Mouse (Mus musculus): ENCODE data around the gene Tmem214. TPM values are rescaled to one million over a fixed set of nuclear protein-coding genes. Genes with fewer than 3 reads are reported as not detected.

Gene Tmem214
- total RNA-seq (2014; fragmentation: Nextera tagmentation) (24.2 and 42.1 TPM in 2 replicates), total RNA-seq (2017) (14.1 and 18.1 TPM in 2 replicates)

GRCm38 (mm10) chr5:30867712-30868111 is at the start of gene Tmem214:
Gene Tmem214, plus strand, starts transcription at chr5:30868012.
- ATAC-seq (replicated peaks; ENCODE audit: low FRiP score, low TSS enrichment, poor library complexity, severe bottlenecking) = no peak

- no peak for ATAC-seq (replicated peaks; ENCODE audit: low FRiP score, low TSS enrichment, poor library complexity, severe bottlenecking)
Observed at GRCm38 (mm10) chr5:30818758-30819309, 49.0 kb upstream of the Tmem214 start.

GRCm38 (mm10) chr5:30822689-30823088 is 45.1 kb upstream of the Tmem214 start:
- ATAC-seq (replicated peaks; ENCODE audit: low FRiP score, low TSS enrichment, poor library complexity, severe bottlenecking) = no peak

- ATAC-seq (replicated peaks; ENCODE audit: low FRiP score, low TSS enrichment, poor library complexity, severe bottlenecking) = no peak
Observed at GRCm38 (mm10) chr5:30823091-30823490, 44.7 kb upstream of the Tmem214 start.

- no peak for ATAC-seq (replicated peaks; ENCODE audit: low FRiP score, low TSS enrichment, poor library complexity, severe bottlenecking)
Observed at GRCm38 (mm10) chr5:30824124-30824988, 43.5 kb upstream of the Tmem214 start.

- 0 out of 2 replicates have a peak, but pooled peaks have one; percentile 34 for ATAC-seq (replicated peaks; ENCODE audit: low FRiP score, low TSS enrichment, poor library complexity, severe bottlenecking)
Observed at GRCm38 (mm10) chr5:30825166-30825565, 42.6 kb upstream of the Tmem214 start.

GRCm38 (mm10) chr5:30825821-30826220 is 42.0 kb upstream of the Tmem214 start:
- ATAC-seq (replicated peaks; ENCODE audit: low FRiP score, low TSS enrichment, poor library complexity, severe bottlenecking) = no peak

GRCm38 (mm10) chr5:30833416-30833815 is 34.4 kb upstream of the Tmem214 start:
- ATAC-seq (replicated peaks; ENCODE audit: low FRiP score, low TSS enrichment, poor library complexity, severe bottlenecking) = no peak

GRCm38 (mm10) chr5:30839731-30840130 is 28.1 kb upstream of the Tmem214 start:
- no peak for ATAC-seq (replicated peaks; ENCODE audit: low FRiP score, low TSS enrichment, poor library complexity, severe bottlenecking)

- ATAC-seq (replicated peaks; ENCODE audit: low FRiP score, low TSS enrichment, poor library complexity, severe bottlenecking) = no peak
Observed at GRCm38 (mm10) chr5:30841896-30842295, 25.9 kb upstream of the Tmem214 start.

- ATAC-seq (replicated peaks; ENCODE audit: low FRiP score, low TSS enrichment, poor library complexity, severe bottlenecking) = no peak
Observed at GRCm38 (mm10) chr5:30849891-30850555, 17.8 kb upstream of the Tmem214 start.

- ATAC-seq (replicated peaks; ENCODE audit: low FRiP score, low TSS enrichment, poor library complexity, severe bottlenecking) = no peak
Observed at GRCm38 (mm10) chr5:30850556-30850925, 17.3 kb upstream of the Tmem214 start.

- ATAC-seq (replicated peaks; ENCODE audit: low FRiP score, low TSS enrichment, poor library complexity, severe bottlenecking) = no peak
Observed at GRCm38 (mm10) chr5:30853522-30853921, 14.3 kb upstream of the Tmem214 start.

- ATAC-seq (replicated peaks; ENCODE audit: low FRiP score, low TSS enrichment, poor library complexity, severe bottlenecking) = no peak
Observed at GRCm38 (mm10) chr5:30855674-30856073, 12.1 kb upstream of the Tmem214 start.

- peak; percentile 51; the same call in 1 of the 2 replicates for ATAC-seq (replicated peaks; ENCODE audit: low FRiP score, low TSS enrichment, poor library complexity, severe bottlenecking)
Observed at GRCm38 (mm10) chr5:30856124-30856523, 11.7 kb upstream of the Tmem214 start.

GRCm38 (mm10) chr5:30863852-30864251 is 4.0 kb upstream of the Tmem214 start:
- peak; percentile 73 for ATAC-seq (replicated peaks; ENCODE audit: low FRiP score, low TSS enrichment, poor library complexity, severe bottlenecking)

- ATAC-seq (replicated peaks; ENCODE audit: low FRiP score, low TSS enrichment, poor library complexity, severe bottlenecking) = no peak; the same call in 1 of the 2 replicates
Observed at GRCm38 (mm10) chr5:30864322-30864721, 3.5 kb upstream of the Tmem214 start.

GRCm38 (mm10) chr5:30866871-30867270 is 941 bp upstream of the Tmem214 start:
- no peak for ATAC-seq (replicated peaks; ENCODE audit: low FRiP score, low TSS enrichment, poor library complexity, severe bottlenecking)

- no peak for ATAC-seq (replicated peaks; ENCODE audit: low FRiP score, low TSS enrichment, poor library complexity, severe bottlenecking)
Observed at GRCm38 (mm10) chr5:30868981-30869380, 1.2 kb downstream of the Tmem214 start.

- ATAC-seq (replicated peaks; ENCODE audit: low FRiP score, low TSS enrichment, poor library complexity, severe bottlenecking) = peak; percentile 93
Observed at GRCm38 (mm10) chr5:30869405-30870130, 1.8 kb downstream of the Tmem214 start.

Data from megakaryocyte-erythroid progenitor cell, adult 5-6 weeks (primary cell).